Mouse (Mus musculus): ENCODE results near the gene Trappc2l. TPM values are rescaled to one million over a fixed set of nuclear protein-coding genes. Genes with fewer than 3 reads are reported as not detected.
A peak's percentile ranks its signal among the peaks of the same experiment; 100 is the strongest.

Gene Trappc2l
- polyA plus RNA-seq, 1 experiment from 2014 or later = 39.3 TPM

GRCm38 (mm10) chr8:122651326-122651921, 40.0 kb downstream of the Trappc2l start:
- H3K4me3 ChIP-seq (ENCODE audit: low read depth, low read length) = no peak overlapping the region
- no peaks in the 10 kb centered on the region for H3K36me3 ChIP-seq (ENCODE audit: control insufficient read depth, insufficient read depth, low read length)
- WGBS = 79% methylated on average over 14 of the region's 16 CpGs
- no peaks in the 10 kb centered on the region for H3K9me3 ChIP-seq (ENCODE audit: control insufficient read depth, low read length)
- no peak overlapping the region for H3K4me2 ChIP-seq (ENCODE audit: low read depth, low read length, severe bottlenecking)
- no peak for DNase-seq (ENCODE audit: low spot score)
- no peaks in the 10 kb centered on the region for H3K4me1 ChIP-seq (replicated peaks; ENCODE audit: control insufficient read depth, insufficient read depth, low read length)
- no peaks in the 10 kb centered on the region for H3K27me3 ChIP-seq (ENCODE audit: control insufficient read depth, insufficient read depth, low read length)
- no peak overlapping the region for H3K27ac ChIP-seq (ENCODE audit: low read depth, low read length)
- no peak for ATAC-seq (replicated peaks; ENCODE audit: low FRiP score)
- H3K9ac ChIP-seq (ENCODE audit: low read length) = no peak overlapping the region

GRCm38 (mm10) chr8:122652643-122653042, 41.2 kb downstream of the Trappc2l start:
- H3K4me3 ChIP-seq (ENCODE audit: low read depth, low read length) = no peak overlapping the region
- no peaks in the 10 kb centered on the region for H3K27me3 ChIP-seq (ENCODE audit: control insufficient read depth, insufficient read depth, low read length)
- no peak overlapping the region for H3K27ac ChIP-seq (ENCODE audit: low read depth, low read length)
- ATAC-seq (replicated peaks; ENCODE audit: low FRiP score) = no peak
- no peaks in the 10 kb centered on the region for H3K36me3 ChIP-seq (ENCODE audit: control insufficient read depth, insufficient read depth, low read length)
- DNase-seq (ENCODE audit: low spot score) = no peak
- no peaks in the 10 kb centered on the region for H3K9me3 ChIP-seq (ENCODE audit: control insufficient read depth, low read length)
- H3K4me1 ChIP-seq (replicated peaks; ENCODE audit: control insufficient read depth, insufficient read depth, low read length) = no peaks in the 10 kb centered on the region
- H3K9ac ChIP-seq (ENCODE audit: low read length) = no peak overlapping the region
- WGBS = 79% methylated on average over 6 of the region's 6 CpGs
- no peak overlapping the region for H3K4me2 ChIP-seq (ENCODE audit: low read depth, low read length, severe bottlenecking)

- Histone ChIP-seq H3K4me2 (ENCODE audit: low read depth, low read length, severe bottlenecking) (no peak overlapping the region), H3K27me3 (ENCODE audit: control insufficient read depth, insufficient read depth, low read length) (no peaks in the 10 kb centered on the region), H3K36me3 (ENCODE audit: control insufficient read depth, insufficient read depth, low read length) (no peaks in the 10 kb centered on the region), H3K9me3 (ENCODE audit: control insufficient read depth, low read length) (no peaks in the 10 kb centered on the region), H3K4me3 (ENCODE audit: low read depth, low read length) (no peak overlapping the region), H3K27ac (ENCODE audit: low read depth, low read length) (no peak overlapping the region), H3K9ac (ENCODE audit: low read length) (no peak overlapping the region), H3K4me1 (replicated peaks; ENCODE audit: control insufficient read depth, insufficient read depth, low read length) (no peaks in the 10 kb centered on the region)
- no peak for ATAC-seq (replicated peaks; ENCODE audit: low FRiP score)
- DNase-seq (ENCODE audit: low spot score) = no peak
- WGBS = 85% methylated on average over 7 of the region's 7 CpGs
Observed at GRCm38 (mm10) chr8:122654768-122655167, 43.3 kb downstream of the Trappc2l start.

GRCm38 (mm10) chr8:122656056-122656999, 44.9 kb downstream of the Trappc2l start:
- H3K36me3 ChIP-seq (ENCODE audit: control insufficient read depth, insufficient read depth, low read length) = no peaks in the 10 kb centered on the region
- H3K27ac ChIP-seq (ENCODE audit: low read depth, low read length) = no peak overlapping the region
- H3K9me3 ChIP-seq (ENCODE audit: control insufficient read depth, low read length) = no peaks in the 10 kb centered on the region
- no peak for ATAC-seq (replicated peaks; ENCODE audit: low FRiP score)
- no peak for DNase-seq (ENCODE audit: low spot score)
- no peak overlapping the region for H3K4me2 ChIP-seq (ENCODE audit: low read depth, low read length, severe bottlenecking)
- H3K27me3 ChIP-seq (ENCODE audit: control insufficient read depth, insufficient read depth, low read length) = no peaks in the 10 kb centered on the region; the same call in 1 of the 2 replicates
- no peak overlapping the region for H3K4me3 ChIP-seq (ENCODE audit: low read depth, low read length)
- H3K9ac ChIP-seq (ENCODE audit: low read length) = no peak overlapping the region
- H3K4me1 ChIP-seq (replicated peaks; ENCODE audit: control insufficient read depth, insufficient read depth, low read length) = no peaks in the 10 kb centered on the region
- 89% methylated on average over 13 of the region's 13 CpGs for WGBS

- 70% methylated on average over 10 of the region's 10 CpGs for WGBS
- DNase-seq (ENCODE audit: low spot score) = peak; percentile 61
- Histone ChIP-seq H3K36me3 (ENCODE audit: control insufficient read depth, insufficient read depth, low read length) (no peaks in the 10 kb centered on the region), H3K4me3 (ENCODE audit: low read depth, low read length) (no peak overlapping the region), H3K27ac (ENCODE audit: low read depth, low read length) (no peak overlapping the region), H3K4me2 (ENCODE audit: low read depth, low read length, severe bottlenecking) (no peak overlapping the region), H3K27me3 (ENCODE audit: control insufficient read depth, insufficient read depth, low read length) (no peaks in the 10 kb centered on the region; the same call in 1 of the 2 replicates), H3K4me1 (replicated peaks; ENCODE audit: control insufficient read depth, insufficient read depth, low read length) (no peaks in the 10 kb centered on the region), H3K9ac (ENCODE audit: low read length) (no peak overlapping the region), H3K9me3 (ENCODE audit: control insufficient read depth, low read length) (no peaks in the 10 kb centered on the region)
- no peak for ATAC-seq (replicated peaks; ENCODE audit: low FRiP score)
Observed at GRCm38 (mm10) chr8:122658149-122658806, 46.8 kb downstream of the Trappc2l start.

- no peaks in the 10 kb centered on the region; the same call in 1 of the 2 replicates for H3K27me3 ChIP-seq (ENCODE audit: control insufficient read depth, insufficient read depth, low read length)
- 66% methylated on average over 9 of the region's 9 CpGs for WGBS
- no peak overlapping the region for H3K9ac ChIP-seq (ENCODE audit: low read length)
- no peak for ATAC-seq (replicated peaks; ENCODE audit: low FRiP score)
- H3K4me3 ChIP-seq (ENCODE audit: low read depth, low read length) = no peak overlapping the region
- H3K4me1 ChIP-seq (replicated peaks; ENCODE audit: control insufficient read depth, insufficient read depth, low read length) = no peaks in the 10 kb centered on the region
- H3K4me2 ChIP-seq (ENCODE audit: low read depth, low read length, severe bottlenecking) = no peak overlapping the region
- no peak overlapping the region for H3K27ac ChIP-seq (ENCODE audit: low read depth, low read length)
- H3K36me3 ChIP-seq (ENCODE audit: control insufficient read depth, insufficient read depth, low read length) = no peaks in the 10 kb centered on the region
- H3K9me3 ChIP-seq (ENCODE audit: control insufficient read depth, low read length) = no peaks in the 10 kb centered on the region
- no peak for DNase-seq (ENCODE audit: low spot score)
Observed at GRCm38 (mm10) chr8:122658807-122659160, 47.3 kb downstream of the Trappc2l start.

- no peaks in the 10 kb centered on the region for H3K9me3 ChIP-seq (ENCODE audit: control insufficient read depth, low read length)
- no peak for DNase-seq (ENCODE audit: low spot score)
- no peak overlapping the region for H3K27ac ChIP-seq (ENCODE audit: low read depth, low read length)
- 67% methylated on average over 2 of the region's 2 CpGs for WGBS
- ATAC-seq (replicated peaks; ENCODE audit: low FRiP score) = no peak
- no peak overlapping the region for H3K4me2 ChIP-seq (ENCODE audit: low read depth, low read length, severe bottlenecking)
- no peaks in the 10 kb centered on the region for H3K4me1 ChIP-seq (replicated peaks; ENCODE audit: control insufficient read depth, insufficient read depth, low read length)
- no peak overlapping the region for H3K9ac ChIP-seq (ENCODE audit: low read length)
- H3K27me3 ChIP-seq (ENCODE audit: control insufficient read depth, insufficient read depth, low read length) = no peaks in the 10 kb centered on the region; the same call in 1 of the 2 replicates
- no peaks in the 10 kb centered on the region for H3K36me3 ChIP-seq (ENCODE audit: control insufficient read depth, insufficient read depth, low read length)
- no peak overlapping the region for H3K4me3 ChIP-seq (ENCODE audit: low read depth, low read length)
Observed at GRCm38 (mm10) chr8:122660022-122660421, 48.6 kb downstream of the Trappc2l start.

GRCm38 (mm10) chr8:122661138-122661537, 49.7 kb downstream of the Trappc2l start:
- no peaks in the 10 kb centered on the region; the same call in 1 of the 2 replicates for H3K4me1 ChIP-seq (replicated peaks; ENCODE audit: control insufficient read depth, insufficient read depth, low read length)
- ATAC-seq (replicated peaks; ENCODE audit: low FRiP score) = no peak
- no peak overlapping the region for H3K4me2 ChIP-seq (ENCODE audit: low read depth, low read length, severe bottlenecking)
- no peaks in the 10 kb centered on the region for H3K9me3 ChIP-seq (ENCODE audit: control insufficient read depth, low read length)
- no peaks in the 10 kb centered on the region for H3K36me3 ChIP-seq (ENCODE audit: control insufficient read depth, insufficient read depth, low read length)
- no peaks in the 10 kb centered on the region; the same call in 1 of the 2 replicates for H3K27me3 ChIP-seq (ENCODE audit: control insufficient read depth, insufficient read depth, low read length)
- no peak overlapping the region for H3K9ac ChIP-seq (ENCODE audit: low read length)
- 50% methylated on average over 7 of the region's 7 CpGs for WGBS
- DNase-seq (ENCODE audit: low spot score) = peak; percentile 73
- no peak overlapping the region for H3K27ac ChIP-seq (ENCODE audit: low read depth, low read length)
- H3K4me3 ChIP-seq (ENCODE audit: low read depth, low read length) = no peak overlapping the region

Data from forebrain, embryonic 11.5 days (tissue).